Mouse (Mus musculus) CH12.LX (cell line): ENCODE results near the gene Ltb. TPM values are rescaled to one million over a fixed set of nuclear protein-coding genes. Genes with fewer than 3 reads are reported as not detected.

Experiments
- DNase-seq: peaks from one replicate; pipeline ENCODE4 v3.0.0-alpha.2; 2013; ENCODE audit errors: extremely low read depth
- H3K27ac ChIP-seq: 2 replicates; pipeline ENCODE4 v1.5.1; 2012; ENCODE audit warnings: low read depth, mild to moderate bottlenecking, control low read depth, moderate library complexity; ENCODE audit not compliant: insufficient read depth
- H3K27me3 ChIP-seq: replicated peaks from 2 replicates; pipeline ENCODE3; 2012; ENCODE audit warnings: inconsistent platforms
- H3K36me3 ChIP-seq, 2 experiments: replicated peaks in 1 of 2; 2 replicates each; pipeline versions ENCODE3 to v1.6.1; 2012; ENCODE audit warnings: inconsistent platforms in 1 of 2, low read length in 1 of 2, mild to moderate bottlenecking in 1 of 2, mixed read lengths in 1 of 2, moderate library complexity in 1 of 2; ENCODE audit not compliant: control insufficient read depth in 1 of 2, insufficient read depth in 1 of 2
- H3K4me1 ChIP-seq, 2 experiments: 2 replicates each; pipeline ENCODE4 v1.6.1; 2012; ENCODE audit warnings: inconsistent platforms in 1 of 2, moderate library complexity in 1 of 2; ENCODE audit not compliant: insufficient read depth in 2 of 2, control insufficient read depth in 1 of 2
- H3K4me2 ChIP-seq: 2 replicates; pipeline ENCODE4 v1.6.1; 2012; ENCODE audit warnings: low read depth, mild to moderate bottlenecking, control low read depth; ENCODE audit not compliant: poor library complexity, insufficient read depth, severe bottlenecking
- H3K4me3 ChIP-seq, 3 experiments: fragments of 150-350 bp in 1 of 3; sonication (generic) in 1 of 3; replicated peaks in 1 of 3; 2 replicates each; pipeline versions ENCODE3 to v1.5.1; 2011 to 2012; ENCODE audit warnings: low read depth in 2 of 3, low read length in 2 of 3, mild to moderate bottlenecking in 2 of 3, moderate library complexity in 2 of 3, control low read depth in 1 of 3, improper control_type of control experiment in 1 of 3, inconsistent platforms in 1 of 3, mixed read lengths in 1 of 3; ENCODE audit not compliant: poor library complexity in 1 of 3
- H3K79me2 ChIP-seq: replicated peaks from 2 replicates; pipeline ENCODE4 v1.6.1; 2012; ENCODE audit warnings: mild to moderate bottlenecking, moderate library complexity; ENCODE audit not compliant: control insufficient read depth, poor library complexity, insufficient read depth, severe bottlenecking; ENCODE audit errors: extremely low read depth
- H3K9ac ChIP-seq: 2 replicates; pipeline ENCODE4 v1.6.1; 2012; ENCODE audit warnings: low read depth, mild to moderate bottlenecking, control low read depth, moderate library complexity; ENCODE audit not compliant: insufficient read depth
- H3K9me3 ChIP-seq: replicated peaks from 2 replicates; pipeline ENCODE3; 2012; ENCODE audit warnings: low read length, inconsistent platforms, mixed read lengths
- CHD1 ChIP-seq: IDR thresholded peaks from 2 replicates; pipeline ENCODE4 v1.6.1; 2012; ENCODE audit warnings: low read depth, low read length, improper control_type of control experiment, inconsistent platforms
- CTCF ChIP-seq, 2 experiments: IDR thresholded peaks in 1 of 2; conservative IDR thresholded peaks in 1 of 2; 2 replicates each; pipeline ENCODE4 v1.5.1; 2011 to 2012; ENCODE audit warnings: low read depth in 2 of 2, low read length in 2 of 2, improper control_type of control experiment in 1 of 2, inconsistent platforms in 1 of 2, mild to moderate bottlenecking in 1 of 2, moderate library complexity in 1 of 2
- E2F4 ChIP-seq: IDR thresholded peaks from 2 replicates; pipeline ENCODE4 v1.6.1; 2011; ENCODE audit warnings: low read depth, low read length, improper control_type of control experiment; ENCODE audit not compliant: insufficient replicate concordance
- ELF1 ChIP-seq: IDR thresholded peaks from 2 replicates; pipeline ENCODE4 v1.6.1; 2014; ENCODE audit warnings: low read depth, mild to moderate bottlenecking, inconsistent platforms, low read length, improper control_type of control experiment
- ETS1 ChIP-seq: conservative IDR thresholded peaks from 2 replicates; pipeline ENCODE4 v1.6.1; 2012; ENCODE audit warnings: low read depth, mild to moderate bottlenecking, inconsistent platforms, low read length, improper control_type of control experiment, moderate library complexity
- IRF4 ChIP-seq: IDR thresholded peaks from 2 replicates; pipeline ENCODE4 v1.6.1; 2014; ENCODE audit warnings: low read depth, mild to moderate bottlenecking, inconsistent platforms, low read length, improper control_type of control experiment
- JUND ChIP-seq: conservative IDR thresholded peaks from 2 replicates; pipeline ENCODE4 v1.6.1; 2011; ENCODE audit warnings: low read depth, low read length, improper control_type of control experiment
- KAT2A ChIP-seq: IDR thresholded peaks from 2 replicates; pipeline ENCODE4 v1.6.1; 2012; ENCODE audit warnings: low read length, improper control_type of control experiment, inconsistent platforms; ENCODE audit not compliant: insufficient replicate concordance
- MAX ChIP-seq: IDR thresholded peaks from 2 replicates; pipeline ENCODE4 v1.6.1; 2011; ENCODE audit warnings: low read length, improper control_type of control experiment
- MEF2A ChIP-seq: IDR thresholded peaks from 2 replicates; pipeline ENCODE4 v1.6.1; 2014; ENCODE audit warnings: low read depth, mild to moderate bottlenecking, inconsistent platforms, low read length, improper control_type of control experiment, borderline replicate concordance
- NELFE ChIP-seq: IDR thresholded peaks from 2 replicates; pipeline ENCODE4 v1.6.1; 2011; ENCODE audit warnings: low read depth, low read length, improper control_type of control experiment
- NRF1 ChIP-seq: IDR thresholded peaks from 2 replicates; pipeline ENCODE4 v1.6.1; 2014; ENCODE audit warnings: low read depth, mild to moderate bottlenecking, inconsistent platforms, low read length, improper control_type of control experiment, moderate library complexity
- POLR2A ChIP-seq: IDR thresholded peaks from 2 replicates; pipeline ENCODE4 v1.6.1; 2011; ENCODE audit warnings: low read depth, mild to moderate bottlenecking, improper control_type of control experiment, low read length
- POLR2AphosphoS2 ChIP-seq: IDR thresholded peaks from 2 replicates; pipeline ENCODE4 v1.6.1; 2011; ENCODE audit warnings: low read depth, low read length, improper control_type of control experiment
- RAD21 ChIP-seq: IDR thresholded peaks from 2 replicates; pipeline ENCODE4 v1.6.1; 2011; ENCODE audit warnings: low read depth, mild to moderate bottlenecking, low read length, improper control_type of control experiment, moderate library complexity
- RCOR1 ChIP-seq: conservative IDR thresholded peaks from 2 replicates; pipeline ENCODE4 v1.6.1; 2012; ENCODE audit warnings: low read depth, mild to moderate bottlenecking, inconsistent platforms, low read length, improper control_type of control experiment
- SIN3A ChIP-seq: IDR thresholded peaks from 2 replicates; pipeline ENCODE4 v1.6.1; 2012; ENCODE audit warnings: low read length, improper control_type of control experiment, inconsistent platforms
- TBP ChIP-seq: conservative IDR thresholded peaks from 2 replicates; pipeline ENCODE4 v1.6.1; 2011; ENCODE audit warnings: low read depth, low read length, improper control_type of control experiment
- TCF12 ChIP-seq: IDR thresholded peaks from 2 replicates; pipeline ENCODE4 v1.6.1; 2014; ENCODE audit warnings: low read depth, mild to moderate bottlenecking, inconsistent platforms, low read length, improper control_type of control experiment
- UBTF ChIP-seq: IDR thresholded peaks from 2 replicates; pipeline ENCODE4 v1.6.1; 2012; ENCODE audit warnings: low read depth, mild to moderate bottlenecking, inconsistent platforms, low read length, improper control_type of control experiment, moderate library complexity
- USF2 ChIP-seq: conservative IDR thresholded peaks from 2 replicates; pipeline ENCODE4 v1.6.1; 2011; ENCODE audit warnings: low read depth, low read length, improper control_type of control experiment
- ZC3H11A ChIP-seq: IDR thresholded peaks from 2 replicates; pipeline ENCODE4 v1.6.1; 2012; ENCODE audit warnings: low read depth, mild to moderate bottlenecking, inconsistent platforms, low read length, improper control_type of control experiment
- ZMIZ1 ChIP-seq: IDR thresholded peaks from 2 replicates; pipeline ENCODE4 v1.6.1; 2012; ENCODE audit warnings: low read depth, mild to moderate bottlenecking, inconsistent platforms, low read length, improper control_type of control experiment
- dilution Hi-C: fragments of 300-500 bp; cut with MboI; formaldehyde crosslinking; loops from 2 replicates; pipeline ENCODE4 v1.14.3; 2020; ENCODE audit warnings: low sequenced_read_pairs; ENCODE audit not compliant: extremely low pct_unique_long_range_greater_than_20kb, extremely low pct_ligation_motif_present
- in situ Hi-C: fragments of 300-500 bp; cut with MboI; formaldehyde crosslinking; loops from 3 replicates; pipeline ENCODE4 v1.14.3; 2019; ENCODE audit warnings: low sequenced_read_pairs, low pct_ligation_motif_present, low pct_unique_long_range_greater_than_20kb, mixed read lengths
- polyA plus RNA-seq: library from polyadenylated mRNA; unstranded; fragments of >175 nt; gene quantifications from 2 replicates; pipeline ENCODE4 v1.2.1, GENCODE M21; 2012; ENCODE audit warnings: low read depth; ENCODE audit not compliant: insufficient read length
- total RNA-seq, 2 experiments: library from RNA; depleted of rRNA; stranded (reverse); fragments of 300-350 nt in 1 of 2; fragments of >200 nt in 1 of 2; gene quantifications; 2 replicates each; pipeline ENCODE4 v1.2.3; 2012 to 2014

The Ltb gene
- total and polyA plus RNA-seq, 3 experiments: 150 to 263 (median 234) TPM

- Histone ChIP-seq H3K4me1 (peaks cover 17 to 66% of the 10 kb centered on the region in 2 experiments; a peak in 3 of 4 replicates), H3K79me2 (peaks cover 28% of the 10 kb centered on the region), H3K27ac (peak within 1 kb of the TSS; percentile 78), H3K9me3 (no peaks in the 10 kb centered on the region), H3K27me3 (no peaks in the 10 kb centered on the region), H3K9ac (peak within 1 kb of the TSS; percentile 83), H3K36me3 (peaks cover 3 to 15% of the 10 kb centered on the region in 2 experiments), H3K4me2 (peak within 1 kb of the TSS; percentile 95), H3K4me3 (peak within 1 kb of the TSS; percentile 68 to 92 (median 73))
- TF ChIP-seq CHD1 (peak; percentile 43; the same call in 1 of the 2 replicates), POLR2AphosphoS2 (peak; percentile 97), RCOR1 (0 out of 2 replicates have a peak, but pooled peaks have one; percentile 11), POLR2A (peak; percentile 100), USF2 (no peak), CTCF (conservative IDR thresholded peaks at IDR 0.05 in 1 of 2, IDR thresholded peaks at IDR 0.05 in 1 of 2; ENCODE audit: low read depth in 2 of 2, low read length in 2 of 2) (no peak), JUND (no peak), MAX (0 out of 2 replicates have a peak, but pooled peaks have one; percentile 32), IRF4 (peak; percentile 44; the same call in 1 of the 2 replicates), E2F4 (no peak), ZC3H11A (no peak), NELFE (peak; percentile 99), SIN3A (0 out of 2 replicates have a peak, but pooled peaks have one; percentile 72), UBTF (0 out of 2 replicates have a peak, but pooled peaks have one; percentile 40), ZMIZ1 (peak; percentile 99), MEF2A (no peak; the same call in 1 of the 2 replicates), ELF1 (peak; percentile 38; the same call in 1 of the 2 replicates), KAT2A (no peak), TBP (peak; percentile 98), ETS1 (peak; percentile 64), RAD21 (no peak), NRF1 (no peak), TCF12 (peak; percentile 66; the same call in 1 of the 2 replicates)
- in situ Hi-C loops: no loop called here
- peak; percentile 85 for DNase-seq
- dilution Hi-C loops: no loop called here
These were observed 7.5 kb downstream of the Ltb start, which contains the start of gene Tnf for GRCm38 (mm10) chr17:35201787-35202186. TSS of gene Tnf (minus strand) at chr17:35202007.
